Mouse (Mus musculus) G1E (cell line): ENCODE data around the gene Fam81b. TPM values are rescaled to one million over a fixed set of nuclear protein-coding genes. Genes with fewer than 3 reads are reported as not detected.

Source experiments
- ATAC-seq: 2 replicates; pipeline ENCODE4 v1.8.0; 2016; ENCODE audit warnings: mild to moderate bottlenecking; ENCODE audit not compliant: insufficient number of reproducible peaks, poor library complexity, low FRiP score, severe bottlenecking; ENCODE audit errors: extremely low read depth
- DNase-seq: peaks from one replicate; pipeline ENCODE4 v3.0.0; 2012; ENCODE audit warnings: low spot score
- H3K27me3 ChIP-seq: 2 replicates; pipeline ENCODE4 v1.6.1; 2012; ENCODE audit warnings: mild to moderate bottlenecking, low read length, inconsistent platforms; ENCODE audit not compliant: insufficient read depth
- H3K36me3 ChIP-seq: replicated peaks from 2 replicates; pipeline ENCODE3; 2012; ENCODE audit warnings: mild to moderate bottlenecking, inconsistent platforms
- H3K4me1 ChIP-seq: 2 replicates; pipeline ENCODE4 v1.6.1; 2012; ENCODE audit warnings: low read depth, low read length, inconsistent platforms, mixed read lengths; ENCODE audit not compliant: insufficient read depth
- H3K4me3 ChIP-seq: 2 replicates; pipeline ENCODE4 v1.5.1; 2012; ENCODE audit warnings: low read depth, mild to moderate bottlenecking, inconsistent platforms, low read length, moderate library complexity, mixed read lengths
- H3K9me3 ChIP-seq: replicated peaks from 2 replicates; pipeline ENCODE4 v1.6.1; 2012; ENCODE audit warnings: inconsistent platforms
- CTCF ChIP-seq: IDR thresholded peaks from 2 replicates; pipeline ENCODE4 v1.5.1; 2012; ENCODE audit warnings: low read depth, low read length, inconsistent platforms, mixed read lengths
- GATA1 ChIP-seq: IDR thresholded peaks from 2 replicates; pipeline ENCODE4 v1.6.1; 2012; ENCODE audit warnings: borderline replicate concordance, low read length, inconsistent platforms, mixed read lengths
- GATA2 ChIP-seq: IDR thresholded peaks from 2 replicates; pipeline ENCODE4 v1.6.1; 2012; ENCODE audit warnings: low read depth, low read length, inconsistent platforms, borderline replicate concordance
- POLR2AphosphoS5 ChIP-seq: IDR thresholded peaks from 2 replicates; pipeline ENCODE4 v1.6.1; 2012; ENCODE audit warnings: low read depth, low read length, inconsistent platforms; ENCODE audit not compliant: insufficient replicate concordance
- TAL1 ChIP-seq: conservative IDR thresholded peaks from 2 replicates; pipeline ENCODE4 v1.6.1; 2012; ENCODE audit warnings: low read depth, low read length, inconsistent platforms, mixed read lengths
- polyA plus RNA-seq: library from polyadenylated mRNA; stranded (reverse); fragments of >175 nt; gene quantifications from 2 replicates; pipeline ENCODE4 v1.2.3, GENCODE M21; 2012
- total RNA-seq, 2 experiments: library from RNA; stranded (forward) in 1 of 2; stranded (reverse) in 1 of 2; fragments of 200-1000 nt in 1 of 2; fragments of >200 nt in 1 of 2; fragmentation: Nextera tagmentation in 1 of 2; gene quantifications; 2 replicates each; pipeline ENCODE4 v1.2.3; 2014 to 2017

Fam81b gene
- total and polyA plus RNA-seq, 3 experiments = 0.16 to 0.30 TPM; not detected in 1

- Histone ChIP-seq H3K27me3 (no peaks in the 10 kb centered on the region), H3K4me3 (no peak overlapping the region), H3K4me1 (peaks cover 5% of the 10 kb centered on the region; the same call in 1 of the 2 replicates), H3K36me3 (peaks cover 46% of the 10 kb centered on the region), H3K9me3 (no peaks in the 10 kb centered on the region)
- DNase-seq (no peak), ATAC-seq (no peak)
- TF ChIP-seq CTCF = no peak
- TF ChIP-seq GATA2 = no peak
- no peak for TF ChIP-seq GATA1
- TF ChIP-seq TAL1 = no peak
- no peak for TF ChIP-seq POLR2AphosphoS5
Measured at GRCm38 (mm10) chr13:76178700-76179099, 126.2 kb downstream of the Fam81b start.

GRCm38 (mm10) chr13:76174297-76174696 lies 130.6 kb downstream of the Fam81b start:
- DNase-seq = no peak
- ATAC-seq = no peak
- no peak overlapping the region for H3K4me3 ChIP-seq
- H3K4me1 ChIP-seq = no peaks in the 10 kb centered on the region
- TF ChIP-seq TAL1 = no peak
- no peaks in the 10 kb centered on the region for H3K27me3 ChIP-seq
- no peaks in the 10 kb centered on the region for H3K9me3 ChIP-seq
- peaks cover 34% of the 10 kb centered on the region for H3K36me3 ChIP-seq

- Histone ChIP-seq H3K27me3 (no peaks in the 10 kb centered on the region), H3K4me1 (no peaks in the 10 kb centered on the region), H3K4me3 (no peak overlapping the region), H3K9me3 (no peaks in the 10 kb centered on the region), H3K36me3 (peaks cover 46% of the 10 kb centered on the region)
- DNase-seq = no peak
- ATAC-seq = no peak
- TF ChIP-seq TAL1 (no peak), CTCF (no peak), POLR2AphosphoS5 (no peak), GATA1 (no peak)
Measured at GRCm38 (mm10) chr13:76160587-76160986, 144.3 kb downstream of the Fam81b start.

- no peaks in the 10 kb centered on the region for H3K9me3 ChIP-seq
- peaks cover 54% of the 10 kb centered on the region for H3K36me3 ChIP-seq
- no peaks in the 10 kb centered on the region for H3K4me1 ChIP-seq
- no peak overlapping the region for H3K4me3 ChIP-seq
- ATAC-seq (no peak), DNase-seq (no peak)
- no peak for TF ChIP-seq POLR2AphosphoS5
- no peak for TF ChIP-seq GATA2
- TF ChIP-seq GATA1 = no peak
- TF ChIP-seq TAL1 = no peak
- no peak for TF ChIP-seq CTCF
- no peaks in the 10 kb centered on the region for H3K27me3 ChIP-seq
Measured at GRCm38 (mm10) chr13:76157508-76157907, 147.4 kb downstream of the Fam81b start.

GRCm38 (mm10) chr13:76157099-76157498 lies 147.8 kb downstream of the Fam81b start:
- ATAC-seq (no peak), DNase-seq (no peak)
- Histone ChIP-seq H3K4me1 (no peaks in the 10 kb centered on the region), H3K27me3 (no peaks in the 10 kb centered on the region), H3K4me3 (no peak overlapping the region), H3K36me3 (peaks cover 54% of the 10 kb centered on the region), H3K9me3 (no peaks in the 10 kb centered on the region)
- no peak for TF ChIP-seq TAL1
- TF ChIP-seq GATA1 = no peak
- TF ChIP-seq CTCF = no peak
- TF ChIP-seq POLR2AphosphoS5 = no peak
- no peak for TF ChIP-seq GATA2

Other genes starting within 250 kb of the Fam81b start
- not detected in 2 replicates for gene Gpr150, start 248.1 kb downstream of the Fam81b start, total RNA-seq (2014; fragmentation: Nextera tagmentation)
- gene Gpr150, start 248.1 kb downstream of the Fam81b start, total RNA-seq (2017) = 0.05 TPM in 1 of 2 replicates, not detected in the other
- not detected in 2 replicates for gene Gpr150, start 248.1 kb downstream of the Fam81b start, polyA plus RNA-seq
- 16.3 and 16.6 TPM in 2 replicates for gene Arsk, start 206.4 kb downstream of the Fam81b start, total RNA-seq (2014; fragmentation: Nextera tagmentation)
- 7.0 and 7.9 TPM in 2 replicates for gene Arsk, start 206.4 kb downstream of the Fam81b start, total RNA-seq (2017)
- 1.9 and 2.5 TPM in 2 replicates for gene Arsk, start 206.4 kb downstream of the Fam81b start, polyA plus RNA-seq
- gene Ttc37, start 206.3 kb downstream of the Fam81b start, total RNA-seq (2014; fragmentation: Nextera tagmentation) = 36.4 and 40.3 TPM in 2 replicates
- gene Ttc37, start 206.3 kb downstream of the Fam81b start, total RNA-seq (2017) = 28.4 and 34.7 TPM in 2 replicates
- gene Ttc37, start 206.3 kb downstream of the Fam81b start, polyA plus RNA-seq = 0.58 and 1.4 TPM in 2 replicates
- gene Mctp1, start 79.5 kb upstream of the Fam81b start, total RNA-seq (2014; fragmentation: Nextera tagmentation) = 16.7 and 21.0 TPM in 2 replicates
- gene Mctp1, start 79.5 kb upstream of the Fam81b start, total RNA-seq (2017) = 14.8 and 15.6 TPM in 2 replicates
- 1.4 and 1.7 TPM in 2 replicates for gene Mctp1, start 79.5 kb upstream of the Fam81b start, polyA plus RNA-seq